Mouse (Mus musculus) forebrain, embryonic 14.5 days (tissue): ENCODE data around the gene Rabif. TPM values are rescaled to one million over a fixed set of nuclear protein-coding genes. Genes with fewer than 3 reads are reported as not detected.
A peak's percentile ranks its signal among the peaks of the same experiment; 100 is the strongest.

Experiments used
- ATAC-seq: fragments of 200-750 bp; cut with Nextera tagmentation; 2 replicates; pipeline ENCODE4 v1.8.0; 2017; ENCODE audit warnings: mild to moderate bottlenecking, moderate library complexity
- DNase-seq: peaks from one replicate; pipeline ENCODE4 v3.0.0-alpha.2; 2015; ENCODE audit warnings: low spot score
- H3K27ac ChIP-seq: fragments of 300-500 bp; sonication (generic); 2 replicates; pipeline ENCODE4 v1.5.1; 2014; ENCODE audit warnings: low read depth, mild to moderate bottlenecking, control low read depth, low read length, moderate library complexity
- H3K27me3 ChIP-seq: fragments of 300-500 bp; sonication (generic); replicated peaks from 2 replicates; pipeline ENCODE4 v1.6.1; 2014; ENCODE audit warnings: low read length, control low read depth, mixed read lengths; ENCODE audit not compliant: control insufficient read depth, insufficient read depth
- H3K36me3 ChIP-seq: fragments of 300-500 bp; sonication (generic); 2 replicates; pipeline ENCODE4 v1.6.1; 2014; ENCODE audit warnings: low read length, control low read depth; ENCODE audit not compliant: control insufficient read depth, insufficient read depth
- H3K4me1 ChIP-seq: fragments of 300-500 bp; sonication (generic); 2 replicates; pipeline ENCODE4 v1.6.1; 2014; ENCODE audit warnings: antibody characterized with exemption, low read length, control low read depth; ENCODE audit not compliant: control insufficient read depth, insufficient read depth
- H3K4me2 ChIP-seq: fragments of 300-500 bp; sonication (generic); 2 replicates; pipeline ENCODE4 v1.6.1; 2014; ENCODE audit warnings: mild to moderate bottlenecking, control low read depth, low read length
- H3K4me3 ChIP-seq: fragments of 300-500 bp; sonication (generic); 2 replicates; pipeline ENCODE4 v1.5.1; 2014; ENCODE audit warnings: low read depth, low read length, control low read depth
- H3K9ac ChIP-seq: fragments of 300-500 bp; sonication (generic); 2 replicates; pipeline ENCODE4 v1.6.1; 2014; ENCODE audit warnings: mild to moderate bottlenecking, low read length, control low read depth, moderate library complexity
- H3K9me3 ChIP-seq: fragments of 300-500 bp; sonication (generic); replicated peaks from 2 replicates; pipeline ENCODE4 v1.6.1; 2016; ENCODE audit warnings: low read length, control low read depth, mixed read lengths; ENCODE audit not compliant: control insufficient read depth
- WGBS: fragments of 180-500 bp; shearing (Covaris S2); extraction: QIAGEN DNeasy Blood & Tissue Kit; methylation state at CpG from one replicate; pipeline ENCODE4 v1.1.7; 2014; 5-methylcytosine and 5-hydroxymethylcytosine counted together
- polyA plus RNA-seq: library from polyadenylated mRNA; unstranded; fragments of >200 nt; fragmentation: Nextera tagmentation; extraction: Ambion mirVana; gene quantifications from 2 replicates; pipeline ENCODE4 v1.2.1, GENCODE M21; 2014

Gene Rabif
- polyA plus RNA-seq, 1 experiment from 2014 or later, result 59.4 TPM

DNA sequence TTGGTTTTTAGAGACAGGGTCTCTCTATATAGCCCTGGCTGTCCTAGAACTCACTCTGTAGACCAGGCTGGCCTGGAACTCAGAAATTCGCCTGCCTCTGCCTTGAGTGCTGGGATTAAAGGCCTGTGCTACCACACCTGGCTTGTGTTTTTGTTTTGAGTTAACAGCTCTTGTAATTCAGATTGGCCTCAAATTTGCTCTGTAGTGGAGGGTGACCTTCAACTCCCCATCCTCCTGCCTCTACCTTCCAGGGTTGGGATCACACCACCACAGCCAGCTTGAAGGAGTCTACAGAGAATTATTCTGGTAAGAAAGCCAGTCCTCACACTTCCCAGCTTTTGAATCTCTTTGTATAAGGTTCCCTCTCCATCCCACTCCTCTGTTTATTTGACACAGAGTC, 6.5 kb downstream of the Rabif start:
- H3K27ac ChIP-seq, result no peak overlapping the region
- DNase-seq, result no peak
- 94% methylated on average over 1 of the region's 1 CpGs for WGBS
- H3K27me3 ChIP-seq, result no peaks in the 10 kb centered on the region
- peaks cover 11% of the 10 kb centered on the region for H3K36me3 ChIP-seq
- H3K9me3 ChIP-seq, result no peaks in the 10 kb centered on the region
- no peak overlapping the region for H3K4me3 ChIP-seq
- H3K9ac ChIP-seq, result no peak overlapping the region
- no peak for ATAC-seq
- H3K4me1 ChIP-seq, result peaks cover under 1% of the 10 kb centered on the region; the same call in 1 of the 2 replicates
- no peak overlapping the region for H3K4me2 ChIP-seq

DNA sequence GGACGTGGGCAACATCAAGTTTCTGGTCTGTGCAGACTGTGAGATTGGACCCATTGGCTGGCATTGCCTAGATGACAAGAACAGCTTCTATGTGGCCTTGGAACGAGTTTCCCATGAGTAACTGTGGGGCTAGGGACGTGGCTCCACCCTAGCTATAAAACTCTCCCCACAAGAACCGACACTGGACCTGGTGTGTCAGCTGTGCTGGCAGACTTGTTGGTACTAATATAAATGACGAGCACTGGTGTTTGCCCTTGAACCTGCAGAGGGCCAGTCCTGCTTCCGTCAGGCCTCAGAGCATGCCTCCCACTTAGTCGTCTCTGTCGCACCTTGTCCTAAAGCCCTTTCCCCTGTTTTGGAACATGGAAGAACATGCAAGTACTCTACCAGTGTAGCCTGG, 11.8 kb downstream of the Rabif start:
- WGBS, result 95% methylated on average over 8 of the region's 8 CpGs
- Histone ChIP-seq H3K9ac (no peak overlapping the region), H3K27ac (no peak overlapping the region), H3K4me1 (no peaks in the 10 kb centered on the region), H3K4me3 (no peak overlapping the region), H3K27me3 (no peaks in the 10 kb centered on the region), H3K4me2 (no peak overlapping the region), H3K36me3 (peaks cover 42% of the 10 kb centered on the region), H3K9me3 (no peaks in the 10 kb centered on the region)
- no peak for ATAC-seq
- DNase-seq, result no peak

DNA sequence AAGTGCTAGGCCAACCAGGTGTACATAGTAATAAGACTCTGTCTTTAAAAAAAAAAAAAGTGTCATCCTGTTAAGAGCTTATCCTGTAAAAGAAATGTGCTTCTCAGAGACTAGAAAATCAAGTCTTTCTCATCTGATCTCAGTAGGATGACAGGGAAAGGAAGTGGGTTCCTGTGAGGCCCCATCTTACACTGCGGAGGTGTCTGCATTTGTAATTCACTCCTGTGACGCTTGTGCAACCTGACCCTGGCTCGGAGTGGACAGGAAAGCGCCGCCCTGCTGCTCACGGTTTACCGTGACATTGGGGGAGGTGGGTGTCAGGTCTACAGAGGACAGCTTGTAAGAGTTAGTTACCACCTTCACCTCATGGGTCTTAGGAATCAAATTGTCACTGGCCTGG, 15.6 kb downstream of the Rabif start:
- no peaks in the 10 kb centered on the region for H3K9me3 ChIP-seq
- H3K4me3 ChIP-seq, result no peak overlapping the region
- WGBS, result 73% methylated on average over 7 of the region's 7 CpGs
- H3K36me3 ChIP-seq, result peaks cover 33% of the 10 kb centered on the region
- H3K27me3 ChIP-seq, result peaks cover 24% of the 10 kb centered on the region
- DNase-seq (no peak), ATAC-seq (no peak)
- peaks cover 8% of the 10 kb centered on the region; the same call in 1 of the 2 replicates for H3K4me1 ChIP-seq
- no peak overlapping the region for H3K4me2 ChIP-seq
- H3K27ac ChIP-seq, result no peak overlapping the region
- H3K9ac ChIP-seq, result no peak overlapping the region

DNA sequence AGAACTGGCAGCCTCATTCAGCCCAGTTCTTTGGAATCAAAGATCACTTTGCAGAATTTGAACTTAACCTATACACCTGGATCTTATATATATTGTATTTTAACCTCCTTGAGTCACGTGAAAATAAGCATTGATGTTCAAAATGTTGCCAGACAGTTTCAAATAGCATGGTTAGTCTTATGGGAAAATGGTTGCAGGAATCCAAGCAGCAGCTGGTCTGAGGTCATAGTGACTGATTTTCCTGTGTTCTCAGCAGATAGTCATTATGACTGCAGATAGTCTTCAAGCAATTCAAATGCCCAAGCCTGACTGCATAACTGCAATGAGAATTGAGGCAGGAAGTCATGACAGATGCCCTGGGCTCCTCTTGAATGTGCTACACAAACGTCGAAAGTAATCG, 17.7 kb downstream of the Rabif start:
- DNase-seq (peak; percentile 22), ATAC-seq (no peak)
- H3K27me3 ChIP-seq, result peaks cover 24% of the 10 kb centered on the region
- H3K4me2 ChIP-seq, result no peak overlapping the region
- H3K9ac ChIP-seq, result no peak overlapping the region
- H3K4me3 ChIP-seq, result no peak overlapping the region
- H3K4me1 ChIP-seq, result peaks cover 8% of the 10 kb centered on the region; the same call in 1 of the 2 replicates
- H3K36me3 ChIP-seq, result peaks cover 18% of the 10 kb centered on the region
- no peaks in the 10 kb centered on the region for H3K9me3 ChIP-seq
- WGBS, result 50% methylated on average over 4 of the region's 4 CpGs
- no peak overlapping the region for H3K27ac ChIP-seq

DNA sequence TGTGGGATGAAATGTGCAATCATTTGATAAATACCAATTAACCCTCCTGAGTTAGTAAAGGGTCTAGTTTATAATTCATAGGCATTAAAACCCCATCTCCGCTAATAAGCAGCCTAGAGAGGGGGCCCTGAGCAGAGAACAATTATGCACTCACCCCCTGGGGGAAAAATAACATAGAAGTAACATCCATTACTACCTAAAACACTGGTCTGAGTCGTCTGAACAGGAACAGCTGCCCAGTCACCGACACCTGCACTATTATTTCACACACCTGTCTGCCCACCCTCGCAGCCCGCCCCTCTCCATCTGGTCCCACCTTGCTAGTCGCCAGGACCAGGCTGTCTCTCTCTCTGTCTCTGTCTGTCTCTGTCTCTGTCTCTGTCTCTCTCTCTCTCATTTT, 18.1 kb downstream of the Rabif start:
- H3K4me2 ChIP-seq, result peak overlapping the region; percentile 61; the same call in 1 of the 2 replicates
- no peak for ATAC-seq

DNA sequence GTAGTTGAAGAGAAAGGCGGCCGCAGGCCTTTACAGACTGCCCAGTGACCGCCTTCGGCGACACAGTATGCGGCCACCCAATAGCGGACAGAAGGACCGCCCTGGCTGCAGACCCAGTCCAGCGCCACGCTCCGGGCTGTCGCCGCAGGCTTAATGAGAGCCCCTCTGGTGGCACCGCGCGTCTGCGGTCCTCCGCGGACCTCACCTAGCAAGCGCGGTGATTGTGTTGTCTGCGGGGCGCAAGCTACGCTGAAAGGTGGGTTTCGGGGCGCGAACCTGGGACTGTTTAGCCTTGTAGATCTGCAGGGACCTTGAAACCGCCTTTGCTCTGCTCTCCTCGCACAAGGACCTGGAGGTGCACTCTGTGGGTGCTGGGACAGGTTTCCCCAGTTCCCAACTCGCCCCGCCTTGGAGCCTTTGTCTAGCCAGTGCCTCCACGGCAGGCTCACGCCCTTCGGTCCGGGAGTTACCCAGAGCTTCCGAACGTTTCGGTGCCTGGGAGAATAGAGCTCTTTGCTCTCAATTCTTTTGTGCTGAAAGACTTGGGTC, 18.9 kb downstream of the Rabif start:
- H3K4me1 ChIP-seq, result peaks cover 8% of the 10 kb centered on the region; the same call in 1 of the 2 replicates
- ATAC-seq (no peak), DNase-seq (peak; percentile 29)
- WGBS, result 2% methylated on average over 38 of the region's 38 CpGs
- H3K27me3 ChIP-seq, result peaks cover 24% of the 10 kb centered on the region
- no peak overlapping the region for H3K27ac ChIP-seq
- peak overlapping the region; percentile 61 for H3K4me2 ChIP-seq
- peak overlapping the region; percentile 30 for H3K4me3 ChIP-seq
- H3K36me3 ChIP-seq, result peaks cover 6% of the 10 kb centered on the region
- no peaks in the 10 kb centered on the region for H3K9me3 ChIP-seq
- peak overlapping the region; percentile 54 for H3K9ac ChIP-seq

More for the DNA sequence above, 18.1 kb downstream of the Rabif start:
- Histone ChIP-seq H3K27me3 (peaks cover 24% of the 10 kb centered on the region), H3K4me3 (no peak overlapping the region), H3K9ac (no peak overlapping the region), H3K9me3 (no peaks in the 10 kb centered on the region), H3K27ac (no peak overlapping the region), H3K4me1 (peaks cover 8% of the 10 kb centered on the region; the same call in 1 of the 2 replicates), H3K36me3 (peaks cover 14% of the 10 kb centered on the region)
- 45% methylated on average over 6 of the region's 6 CpGs for WGBS
- DNase-seq, result no peak

DNA sequence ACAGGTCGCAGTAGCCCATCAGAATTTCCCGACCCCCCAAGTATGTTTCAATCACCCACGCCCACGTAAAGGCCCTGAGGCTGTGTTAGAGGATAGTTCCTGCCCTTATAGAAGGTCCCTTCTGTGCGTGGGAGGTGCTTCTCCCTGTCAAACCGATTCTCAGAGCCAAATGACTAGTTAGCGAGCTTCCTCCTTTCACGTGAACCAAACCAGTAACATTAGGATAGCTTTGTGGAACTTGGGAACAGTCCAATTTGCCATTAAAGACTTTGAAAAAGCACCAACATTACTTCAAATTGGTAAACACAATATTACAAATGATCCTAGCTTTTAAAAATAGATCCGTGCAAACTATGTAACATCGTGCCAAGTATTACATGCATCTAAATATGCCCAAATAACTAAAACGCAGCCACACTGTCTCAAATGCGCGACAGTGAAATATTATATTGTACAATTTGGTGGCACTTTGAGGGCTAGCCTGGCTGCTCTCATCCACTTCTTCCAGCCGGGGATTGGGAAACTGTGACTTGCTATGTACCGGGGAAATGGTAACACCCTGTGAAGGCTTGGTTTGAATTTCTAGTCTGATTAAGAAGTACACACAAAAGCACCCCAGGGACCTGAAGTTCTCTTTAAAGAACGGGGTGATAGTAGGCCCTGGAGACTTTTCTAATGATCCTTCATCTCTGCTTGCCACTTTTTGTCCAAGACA, 19.6 kb downstream of the Rabif start:
- H3K4me1 ChIP-seq, result peaks cover 8% of the 10 kb centered on the region; the same call in 1 of the 2 replicates
- no peak overlapping the region for H3K9ac ChIP-seq
- H3K27me3 ChIP-seq, result peaks cover 24% of the 10 kb centered on the region
- ATAC-seq, result no peak
- 40% methylated on average over 16 of the region's 16 CpGs for WGBS
- no peaks in the 10 kb centered on the region for H3K9me3 ChIP-seq
- no peak for DNase-seq
- H3K4me3 ChIP-seq, result peak overlapping the region; percentile 30; the same call in 1 of the 2 replicates
- H3K27ac ChIP-seq, result no peak overlapping the region
- H3K4me2 ChIP-seq, result peak overlapping the region; percentile 61
- H3K36me3 ChIP-seq, result peaks cover 3% of the 10 kb centered on the region; the same call in 1 of the 2 replicates

DNA sequence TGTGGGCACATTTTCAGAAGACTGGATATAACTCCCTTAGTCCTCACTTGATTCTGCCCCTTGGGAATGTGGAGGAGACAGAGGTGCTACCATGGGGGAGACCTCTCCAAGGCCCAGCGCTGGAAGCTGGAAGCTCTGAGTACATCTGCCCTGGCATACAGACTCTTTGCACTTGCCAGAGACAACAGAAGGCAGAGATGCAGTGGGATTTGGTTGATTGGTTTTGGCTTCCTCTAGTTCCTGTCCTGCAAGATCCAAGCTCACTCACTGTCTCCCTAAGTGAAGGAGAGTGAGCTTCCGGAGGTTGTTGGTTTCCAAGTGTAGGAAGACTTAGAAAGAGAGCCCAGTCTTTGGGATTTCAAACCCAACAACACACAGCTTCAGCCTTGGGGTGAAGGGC, 21.4 kb downstream of the Rabif start:
- Histone ChIP-seq H3K36me3 (no peaks in the 10 kb centered on the region), H3K4me2 (no peak overlapping the region), H3K27me3 (peaks cover 24% of the 10 kb centered on the region), H3K4me3 (no peak overlapping the region), H3K9me3 (no peaks in the 10 kb centered on the region), H3K27ac (no peak overlapping the region), H3K4me1 (peaks cover 8% of the 10 kb centered on the region; the same call in 1 of the 2 replicates), H3K9ac (no peak overlapping the region)
- no peak for DNase-seq
- WGBS, result 74% methylated on average over 2 of the region's 2 CpGs
- no peak for ATAC-seq
